Mouse (Mus musculus): ENCODE data around the gene Sf1.

The Sf1 gene

GRCm38 (mm10) chr19:6398447-6399284 is 35.2 kb downstream of the Sf1 start:
- DNase-seq (ENCODE audit: low spot score in 2 of 2): peak in 1 of 2 experiments; percentile 71

GRCm38 (mm10) chr19:6399285-6400095 is 36.0 kb downstream of the Sf1 start, which contains the start of gene Rasgrp2:
Gene Rasgrp2 (plus strand): TSS chr19:6399340.
- DNase-seq (ENCODE audit: low spot score in 2 of 2): peak in 1 of 2 experiments; percentile 57

- no peak for DNase-seq (ENCODE audit: low spot score in 2 of 2)
Observed at GRCm38 (mm10) chr19:6400096-6401086, 36.9 kb downstream of the Sf1 start.

- DNase-seq (ENCODE audit: low spot score in 2 of 2): peak; percentile 71 to 84
Observed at GRCm38 (mm10) chr19:6401131-6401815, 37.8 kb downstream of the Sf1 start.

- DNase-seq (ENCODE audit: low spot score in 2 of 2): peak in 1 of 2 experiments; percentile 15
Observed at GRCm38 (mm10) chr19:6401951-6402350, 38.5 kb downstream of the Sf1 start.

GRCm38 (mm10) chr19:6403869-6404268 is 40.4 kb downstream of the Sf1 start:
- DNase-seq (ENCODE audit: low spot score in 2 of 2): no peak

GRCm38 (mm10) chr19:6405433-6405832 is 41.9 kb downstream of the Sf1 start:
- DNase-seq (ENCODE audit: low spot score in 2 of 2): no peak

GRCm38 (mm10) chr19:6407109-6407508 is 43.6 kb downstream of the Sf1 start:
- DNase-seq (ENCODE audit: low spot score in 2 of 2): no peak

- DNase-seq (ENCODE audit: low spot score in 2 of 2): no peak
Observed at GRCm38 (mm10) chr19:6407816-6408510, 44.5 kb downstream of the Sf1 start.

- no peak for DNase-seq (ENCODE audit: low spot score in 2 of 2)
Observed at GRCm38 (mm10) chr19:6408749-6409148, 45.3 kb downstream of the Sf1 start.

- DNase-seq (ENCODE audit: low spot score in 2 of 2): no peak
Observed at GRCm38 (mm10) chr19:6409176-6409575, 45.7 kb downstream of the Sf1 start.

- DNase-seq (ENCODE audit: low spot score in 2 of 2): no peak
Observed at GRCm38 (mm10) chr19:6409936-6410335, 46.4 kb downstream of the Sf1 start.

GRCm38 (mm10) chr19:6412798-6413197 is 49.3 kb downstream of the Sf1 start:
- no peak for DNase-seq (ENCODE audit: low spot score in 2 of 2)

GRCm38 (mm10) chr19:6415454-6415853 is 52.0 kb downstream of the Sf1 start:
- DNase-seq (ENCODE audit: low spot score in 2 of 2): no peak

GRCm38 (mm10) chr19:6416124-6416770 is 52.8 kb downstream of the Sf1 start:
- no peak for DNase-seq (ENCODE audit: low spot score in 2 of 2)

- no peak for DNase-seq (ENCODE audit: low spot score in 2 of 2)
Observed at GRCm38 (mm10) chr19:6416894-6417761, 53.6 kb downstream of the Sf1 start.

GRCm38 (mm10) chr19:6418233-6418879 is 54.9 kb downstream of the Sf1 start, which contains the start of gene Nrxn2:
Gene Nrxn2 (plus strand): TSS chr19:6418731.
- DNase-seq (ENCODE audit: low spot score in 2 of 2): peak; percentile 66 to 77
